26 mouse cellular contexts compared by ENCODE assay signal in the genomic region with DNA sequence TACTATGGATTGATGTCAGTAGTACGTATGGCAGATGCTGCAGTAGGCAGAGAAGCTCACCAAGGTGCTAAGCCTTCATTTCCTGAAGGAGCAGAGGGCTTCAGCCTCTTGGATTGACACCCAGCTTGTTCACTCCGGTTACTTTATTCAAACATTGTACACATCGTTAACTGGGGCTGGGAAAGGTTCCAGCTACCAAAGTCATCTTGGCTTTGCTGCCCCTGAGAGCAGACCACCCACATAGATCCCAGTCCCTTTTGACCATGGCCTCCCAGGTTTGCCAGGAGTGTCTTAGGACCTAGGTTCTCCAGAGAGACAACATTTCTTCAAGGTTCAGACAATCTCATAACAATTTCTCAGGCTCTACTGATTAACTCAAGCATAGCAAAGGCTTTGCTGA. TPM values are rescaled to one million over a fixed set of nuclear protein-coding genes. Genes with fewer than 3 reads are reported as not detected.
A peak's percentile ranks its signal among the peaks of the same experiment; 100 is the strongest.
DNase-seq lines count a peak whose midpoint lies in the region; ATAC-seq and TF ChIP-seq lines count a peak whose summit lies in the region.
"Had no signal": no experiment of that assay in that cellular context is flagged by ENCODE, and none has a peak within 500 bp of the region (broad histone marks: within the 10 kb centered on the region; RNA-seq: fewer than 3 reads in every experiment).

No protein-coding gene starts in this region.

- no peak overlapping the region; the same call in 1 of the 2 replicates for H3K27ac ChIP-seq in hindbrain, postnatal 0 days
- H3K27ac ChIP-seq in hindbrain, embryonic 11.5 days (ENCODE audit: low read depth, low read length) = no peak overlapping the region
- no peak overlapping the region for H3K27ac ChIP-seq in lung, embryonic 16.5 days (ENCODE audit: low read length)
- H3K27ac ChIP-seq in limb, embryonic 15.5 days = peak overlapping the region; percentile 11; the same call in 1 of the 2 replicates
- H3K27ac ChIP-seq in heart, embryonic 11.5 days (ENCODE audit: low read depth, low read length) = no peak overlapping the region
- H3K27ac ChIP-seq: embryonic facial prominence, embryonic 13.5 days; forebrain, embryonic 10.5 days; forebrain, embryonic 15.5 days; gastrocnemius, adult 2 months; heart, adult 2 months; heart, embryonic 13.5 days; hindbrain, embryonic 15.5 days; liver, embryonic 15.5 days; midbrain, embryonic 12.5 days had no signal

- H3K4me2 ChIP-seq in hindbrain, postnatal 0 days (ENCODE audit: low read depth, low read length) = no peak overlapping the region
- no peak overlapping the region for H3K4me2 ChIP-seq in hindbrain, embryonic 11.5 days (replicated peaks; ENCODE audit: low read depth, low read length)
- no peak overlapping the region for H3K4me2 ChIP-seq in lung, embryonic 16.5 days (ENCODE audit: low read depth, low read length)
- no peak overlapping the region for H3K4me2 ChIP-seq in limb, embryonic 15.5 days
- H3K4me2 ChIP-seq in heart, embryonic 11.5 days = no peak overlapping the region
- H3K4me2 ChIP-seq: embryonic facial prominence, embryonic 13.5 days; forebrain, embryonic 15.5 days; heart, embryonic 13.5 days; hindbrain, embryonic 15.5 days; liver, embryonic 15.5 days; midbrain, embryonic 12.5 days had no signal

- ATAC-seq in hindbrain, postnatal 0 days = 0 out of 2 replicates have a peak, but pooled peaks have one; percentile 38
- no peak for ATAC-seq in hindbrain, embryonic 11.5 days (ENCODE audit: low FRiP score)
- ATAC-seq in lung, embryonic 16.5 days (ENCODE audit: low read depth) = peak; percentile 51; the same call in 1 of the 2 replicates
- no peak for ATAC-seq in limb, embryonic 15.5 days (ENCODE audit: insufficient number of reproducible peaks, low FRiP score, low TSS enrichment, low read depth)
- ATAC-seq in heart, embryonic 11.5 days (replicated peaks; ENCODE audit: insufficient number of reproducible peaks, low FRiP score, low TSS enrichment) = no peak
- ATAC-seq: forebrain, embryonic 15.5 days had no signal

- H3K9ac ChIP-seq in hindbrain, postnatal 0 days (replicated peaks; ENCODE audit: low read length) = no peak overlapping the region
- no peak overlapping the region for H3K9ac ChIP-seq in hindbrain, embryonic 11.5 days (ENCODE audit: low read depth, low read length)
- H3K9ac ChIP-seq in lung, embryonic 16.5 days (ENCODE audit: low read length) = no peak overlapping the region
- no peak overlapping the region for H3K9ac ChIP-seq in limb, embryonic 15.5 days
- no peak overlapping the region for H3K9ac ChIP-seq in heart, embryonic 11.5 days (ENCODE audit: low read depth, low read length)
- H3K9ac ChIP-seq: embryonic facial prominence, embryonic 13.5 days; forebrain, embryonic 15.5 days; heart, embryonic 13.5 days; hindbrain, embryonic 15.5 days; liver, embryonic 15.5 days; midbrain, embryonic 12.5 days had no signal

- H3K4me1 ChIP-seq in hindbrain, postnatal 0 days (ENCODE audit: insufficient read depth, low read length) = no peaks in the 10 kb centered on the region
- no peaks in the 10 kb centered on the region for H3K4me1 ChIP-seq in hindbrain, embryonic 11.5 days (replicated peaks; ENCODE audit: control insufficient read depth, insufficient read depth, low read length)
- H3K4me1 ChIP-seq in lung, embryonic 16.5 days (replicated peaks; ENCODE audit: control insufficient read depth, insufficient read depth, low read length) = peaks cover 7% of the 10 kb centered on the region
- H3K4me1 ChIP-seq in lung, adult 2 months (ENCODE audit: control insufficient read depth, insufficient read depth, low read length) = peaks cover 4% of the 10 kb centered on the region; the same call in 1 of the 2 replicates
- peaks cover 5% of the 10 kb centered on the region; the same call in 1 of the 2 replicates for H3K4me1 ChIP-seq in limb, embryonic 15.5 days
- H3K4me1 ChIP-seq in heart, embryonic 11.5 days (ENCODE audit: control insufficient read depth, insufficient read depth, low read length) = peaks cover 3% of the 10 kb centered on the region; the same call in 1 of the 2 replicates
- H3K4me1 ChIP-seq: forebrain, embryonic 15.5 days; hindbrain, embryonic 15.5 days; midbrain, embryonic 12.5 days had no signal

- H3K36me3 ChIP-seq in hindbrain, postnatal 0 days (ENCODE audit: insufficient read depth, low read length) = peaks cover 8% of the 10 kb centered on the region; the same call in 1 of the 2 replicates
- 0 out of 2 replicates have a peak, but pooled peaks cover under 1% of the 10 kb centered on the region for H3K36me3 ChIP-seq in hindbrain, embryonic 11.5 days (ENCODE audit: control insufficient read depth, insufficient read depth, low read length)
- peaks cover 5% of the 10 kb centered on the region for H3K36me3 ChIP-seq in lung, embryonic 16.5 days (ENCODE audit: control insufficient read depth, insufficient read depth, low read length)
- peaks cover 16% of the 10 kb centered on the region for H3K36me3 ChIP-seq in limb, embryonic 15.5 days
- no peaks in the 10 kb centered on the region; the same call in 1 of the 2 replicates for H3K36me3 ChIP-seq in heart, embryonic 11.5 days (ENCODE audit: control insufficient read depth, insufficient read depth, low read length)

- H3K9me3 ChIP-seq in hindbrain, postnatal 0 days (ENCODE audit: low read length) = no peaks in the 10 kb centered on the region
- H3K9me3 ChIP-seq in hindbrain, embryonic 11.5 days (ENCODE audit: control insufficient read depth, low read length) = no peaks in the 10 kb centered on the region
- H3K9me3 ChIP-seq in lung, embryonic 16.5 days (ENCODE audit: control insufficient read depth, low read length) = no peaks in the 10 kb centered on the region
- H3K9me3 ChIP-seq in limb, embryonic 15.5 days = no peaks in the 10 kb centered on the region
- no peaks in the 10 kb centered on the region for H3K9me3 ChIP-seq in heart, embryonic 11.5 days (replicated peaks; ENCODE audit: control insufficient read depth, low read length)
- H3K9me3 ChIP-seq: embryonic facial prominence, embryonic 13.5 days; forebrain, embryonic 10.5 days; forebrain, embryonic 15.5 days; G1E; heart, embryonic 13.5 days; hindbrain, embryonic 15.5 days; liver, embryonic 15.5 days; megakaryocyte, embryonic 14.5 days; midbrain, embryonic 12.5 days had no signal

- DNase-seq in hindbrain, postnatal 0 days (ENCODE audit: low spot score) = peak; percentile 61
- no peak for DNase-seq in hindbrain, embryonic 11.5 days (ENCODE audit: low spot score)
- peak; percentile 32 to 61 for DNase-seq in kidney, postnatal 4 days
- no peak for DNase-seq in kidney, adult 18-20 months
- DNase-seq in lung, adult 2 months = no peak
- DNase-seq: adrenal gland, postnatal 14 days; cerebellum, adult 11-12 months; gastrocnemius, adult 2 months; gastrocnemius, postnatal 36 days; heart, adult 2 months; heart, postnatal 10 days; thymus, adult 2 months; thymus, postnatal 36 days had no signal

- 40% methylated on average over 3 of the region's 3 CpGs for WGBS in hindbrain, postnatal 0 days
- 66% methylated on average over 3 of the region's 3 CpGs for WGBS in hindbrain, embryonic 11.5 days
- 18% methylated on average over 3 of the region's 3 CpGs for WGBS in lung, embryonic 16.5 days
- WGBS in lung, adult 2 months = 33% methylated on average over 3 of the region's 3 CpGs
- WGBS in limb, embryonic 15.5 days = 24% methylated on average over 3 of the region's 3 CpGs
- 61% methylated on average over 3 of the region's 3 CpGs for WGBS in heart, embryonic 11.5 days (ENCODE audit: insufficient replicate concordance)

- no peak for TF ChIP-seq CTCF in hindbrain, postnatal 0 days (IDR thresholded peaks at IDR 0.05; ENCODE audit: low read depth)
- no peak for TF ChIP-seq CTCF in lung, adult 2 months (IDR thresholded peaks at IDR 0.05; ENCODE audit: insufficient read depth, low read length)

- no peak for TF ChIP-seq POLR2A in lung, adult 2 months (IDR thresholded peaks at IDR 0.05; ENCODE audit: borderline replicate concordance, extremely low read depth, low read depth, low read length)

- H3K4me3 ChIP-seq in hindbrain, postnatal 0 days (ENCODE audit: low read length) = no peak overlapping the region
- no peak overlapping the region for H3K4me3 ChIP-seq in hindbrain, embryonic 11.5 days (ENCODE audit: low read depth, low read length)
- no peak overlapping the region for H3K4me3 ChIP-seq in lung, embryonic 16.5 days (ENCODE audit: low read length)
- no peak overlapping the region for H3K4me3 ChIP-seq in lung, adult 2 months (replicated peaks; ENCODE audit: extremely low read depth, low read depth, low read length)
- no peak overlapping the region for H3K4me3 ChIP-seq in limb, embryonic 15.5 days
- no peak overlapping the region for H3K4me3 ChIP-seq in heart, embryonic 11.5 days (ENCODE audit: low read depth, low read length)
- H3K4me3 ChIP-seq: embryonic facial prominence, embryonic 13.5 days; forebrain, embryonic 10.5 days; forebrain, embryonic 15.5 days; gastrocnemius, adult 2 months; heart, adult 2 months; heart, embryonic 13.5 days; hindbrain, embryonic 15.5 days; liver, embryonic 15.5 days; megakaryocyte, embryonic 14.5 days; midbrain, embryonic 12.5 days had no signal

- no peaks in the 10 kb centered on the region for H3K27me3 ChIP-seq in hindbrain, postnatal 0 days (ENCODE audit: insufficient read depth, low read length)
- H3K27me3 ChIP-seq in hindbrain, embryonic 11.5 days (ENCODE audit: control insufficient read depth, insufficient read depth, low read length) = no peaks in the 10 kb centered on the region
- no peaks in the 10 kb centered on the region for H3K27me3 ChIP-seq in lung, embryonic 16.5 days (ENCODE audit: control insufficient read depth, insufficient read depth, low read depth, low read length)
- no peaks in the 10 kb centered on the region for H3K27me3 ChIP-seq in limb, embryonic 15.5 days
- no peaks in the 10 kb centered on the region for H3K27me3 ChIP-seq in heart, embryonic 11.5 days (ENCODE audit: control insufficient read depth, insufficient read depth, low read length)
- H3K27me3 ChIP-seq: CH12.LX; embryonic facial prominence, embryonic 13.5 days; forebrain, embryonic 15.5 days; heart, embryonic 13.5 days; hindbrain, embryonic 15.5 days; liver, embryonic 15.5 days; megakaryocyte, embryonic 14.5 days; midbrain, embryonic 12.5 days had no signal

RNA-seq across cellular contexts. Expression of a gene that starts 13.0 kb away (rescaled TPM):
- total RNA-seq in hindbrain, postnatal 0 days (2014; rRNA removed) = 27.4 and 30.7 TPM in 2 replicates
- polyA plus RNA-seq in hindbrain, postnatal 0 days (2015; fragmentation: Nextera tagmentation; extraction: Ambion mirVana) = 15.8 and 16.2 TPM in 2 replicates
- polyA plus RNA-seq in hindbrain, embryonic 11.5 days (2014; fragmentation: Nextera tagmentation; extraction: Ambion mirVana) = 15.9 and 16.0 TPM in 2 replicates
- polyA plus RNA-seq in lung, embryonic 16.5 days (2015; fragmentation: Nextera tagmentation; extraction: Ambion mirVana) = 20.8 TPM in 2 replicates
- 18.6 and 24.2 TPM in 2 replicates for polyA plus RNA-seq in lung, adult 2 months (2012; rRNA removed)
- polyA plus RNA-seq in limb, embryonic 15.5 days (2015; fragmentation: Nextera tagmentation; extraction: Ambion mirVana) = 19.1 and 19.6 TPM in 2 replicates
- polyA plus RNA-seq in heart, embryonic 11.5 days (2014; fragmentation: Nextera tagmentation; extraction: Ambion mirVana) = 14.6 and 14.7 TPM in 2 replicates

Comparison
In these comparisons a context has a peak if more than half of its experiments do, and no peak if none do; other contexts are left out.
1. ATAC-seq: peak in hindbrain, postnatal 0 days (single experiment) and lung, embryonic 16.5 days (single experiment); none in hindbrain, embryonic 11.5 days (single experiment), limb, embryonic 15.5 days (single experiment) and heart, embryonic 11.5 days (single experiment).
2. DNase-seq: peak in hindbrain, postnatal 0 days (single experiment) and kidney, postnatal 4 days (2 of 2); none in hindbrain, embryonic 11.5 days (single experiment), kidney, adult 18-20 months (single experiment) and lung, adult 2 months (single experiment).